In genomic region chr2:76338215-76339156, GRCm38 (mm10) we compare ENCODE assay signal across 8 mouse cellular contexts. TPM values are rescaled to one million over a fixed set of nuclear protein-coding genes. Genes with fewer than 3 reads are reported as not detected.
DNase-seq lines count a peak whose midpoint lies in the region; ATAC-seq and TF ChIP-seq lines count a peak whose summit lies in the region.

Gene Pde11a (minus strand): TSS chr2:76338774.

- ATAC-seq in liver, embryonic 15.5 days (ENCODE audit: insufficient read depth): peak; percentile 44; the same call in 1 of the 2 replicates
- ATAC-seq in neural tube, embryonic 14.5 days (ENCODE audit: low read depth): peak; percentile 71

- no peak within 1 kb of the TSS for H3K27ac ChIP-seq in gastrocnemius, adult 2 months
- no peak within 1 kb of the TSS for H3K27ac ChIP-seq in liver, embryonic 15.5 days (replicated peaks)
- H3K27ac ChIP-seq in neural tube, embryonic 14.5 days (ENCODE audit: low read depth, low read length): no peak within 1 kb of the TSS

- peak; percentile 23 for DNase-seq in gastrocnemius, adult 2 months
- no peak for DNase-seq in gastrocnemius, adult 8-10 months (ENCODE audit: low spot score in 2 of 2)
- peak; percentile 56 for DNase-seq in adrenal gland, postnatal 10 days
- DNase-seq in forelimb bud, embryonic 11.5 days (ENCODE audit: low read depth, low spot score): peak; percentile 26
- DNase-seq in kidney, adult 18-20 months: peak; percentile 79
- DNase-seq in thymus, postnatal 10 days (ENCODE audit: low spot score in 2 of 2): no peak

- intact Hi-C loops in gastrocnemius, adult 2 months (cut with DNase I): no loop called here

- H3K9me3 ChIP-seq in liver, embryonic 15.5 days (replicated peaks): no peaks in the 10 kb centered on the region
- H3K9me3 ChIP-seq in neural tube, embryonic 14.5 days (ENCODE audit: control insufficient read depth, low read length): no peaks in the 10 kb centered on the region

- WGBS in liver, embryonic 15.5 days (ENCODE audit: insufficient replicate concordance): 16% methylated on average over 40 of the region's 41 CpGs
- WGBS in neural tube, embryonic 14.5 days: 18% methylated on average over 40 of the region's 41 CpGs

- H3K9ac ChIP-seq in liver, embryonic 15.5 days: no peak within 1 kb of the TSS
- H3K9ac ChIP-seq in neural tube, embryonic 14.5 days (replicated peaks; ENCODE audit: low read depth, low read length): peak within 1 kb of the TSS; percentile 58

- TF ChIP-seq CTCF in gastrocnemius, adult 2 months (IDR thresholded peaks at IDR 0.05): no peak

- H3K4me3 ChIP-seq in gastrocnemius, adult 2 months: peak within 1 kb of the TSS; percentile 65
- peak within 1 kb of the TSS; percentile 39 for H3K4me3 ChIP-seq in liver, embryonic 15.5 days (replicated peaks)
- peak within 1 kb of the TSS; percentile 40 for H3K4me3 ChIP-seq in neural tube, embryonic 14.5 days (ENCODE audit: low read depth, low read length)

- peaks cover 23% of the 10 kb centered on the region for H3K27me3 ChIP-seq in liver, embryonic 15.5 days
- 0 out of 2 replicates have a peak, but pooled peaks cover 3% of the 10 kb centered on the region for H3K27me3 ChIP-seq in neural tube, embryonic 14.5 days (ENCODE audit: control insufficient read depth, insufficient read depth, low read length)

- peak within 1 kb of the TSS; percentile 67 for H3K4me2 ChIP-seq in liver, embryonic 15.5 days
- H3K4me2 ChIP-seq in neural tube, embryonic 14.5 days (ENCODE audit: low read depth, low read length): peak within 1 kb of the TSS; percentile 86

- no peaks in the 10 kb centered on the region for H3K36me3 ChIP-seq in liver, embryonic 15.5 days (replicated peaks)
- H3K36me3 ChIP-seq in neural tube, embryonic 14.5 days (ENCODE audit: control insufficient read depth, insufficient read depth, low read length): no peaks in the 10 kb centered on the region

- H3K4me1 ChIP-seq in liver, embryonic 15.5 days (replicated peaks): peaks cover 7% of the 10 kb centered on the region
- peaks cover 5% of the 10 kb centered on the region; the same call in 1 of the 2 replicates for H3K4me1 ChIP-seq in neural tube, embryonic 14.5 days (ENCODE audit: control insufficient read depth, insufficient read depth, low read length)

RNA-seq across cellular contexts. Expression of gene Pde11a, which starts in this region (rescaled TPM):
- under 1 TPM; 0.17 to 0.33 TPM for total RNA-seq in gastrocnemius, adult 2 months (2021)
- under 1 TPM in 3 of 4 experiments, not detected in 1; 0.07 to 0.18 (median 0.13) TPM for total RNA-seq in gastrocnemius, adult 8-10 months (2022)
- total RNA-seq in adrenal gland, postnatal 10 days (2021): under 1 TPM; 0.15 to 0.61 TPM
- 0.02 TPM in 1 of 2 replicates, not detected in the other for polyA plus RNA-seq in liver, embryonic 15.5 days (2015; fragmentation: Nextera tagmentation; extraction: Ambion mirVana)
- 3.3 and 4.5 TPM in 2 replicates for polyA plus RNA-seq in neural tube, embryonic 14.5 days (2014; fragmentation: Nextera tagmentation; extraction: Ambion mirVana)

Comparison
In these comparisons a context has a peak if more than half of its experiments do, and no peak if none do; other contexts are left out.
1. Peak in DNase-seq and H3K4me3 ChIP-seq in gastrocnemius, adult 2 months; RNA of the gene not detected or under 1 TPM.
2. Peak in DNase-seq in adrenal gland, postnatal 10 days; RNA of the gene not detected or under 1 TPM.
3. Peak in ATAC-seq, H3K4me3 ChIP-seq and H3K4me2 ChIP-seq in liver, embryonic 15.5 days; RNA of the gene not detected or under 1 TPM.
4. DNase-seq: peak in forelimb bud, embryonic 11.5 days (single experiment) and kidney, adult 18-20 months (single experiment); none in gastrocnemius, adult 8-10 months (0 of 2) and thymus, postnatal 10 days (0 of 2).
5. Peak in every context shown above with its lines, with median percentiles within 50 percentile points of each other: H3K4me3 ChIP-seq.